ENCODE assay signal across 26 mouse cellular contexts in the genomic region with DNA sequence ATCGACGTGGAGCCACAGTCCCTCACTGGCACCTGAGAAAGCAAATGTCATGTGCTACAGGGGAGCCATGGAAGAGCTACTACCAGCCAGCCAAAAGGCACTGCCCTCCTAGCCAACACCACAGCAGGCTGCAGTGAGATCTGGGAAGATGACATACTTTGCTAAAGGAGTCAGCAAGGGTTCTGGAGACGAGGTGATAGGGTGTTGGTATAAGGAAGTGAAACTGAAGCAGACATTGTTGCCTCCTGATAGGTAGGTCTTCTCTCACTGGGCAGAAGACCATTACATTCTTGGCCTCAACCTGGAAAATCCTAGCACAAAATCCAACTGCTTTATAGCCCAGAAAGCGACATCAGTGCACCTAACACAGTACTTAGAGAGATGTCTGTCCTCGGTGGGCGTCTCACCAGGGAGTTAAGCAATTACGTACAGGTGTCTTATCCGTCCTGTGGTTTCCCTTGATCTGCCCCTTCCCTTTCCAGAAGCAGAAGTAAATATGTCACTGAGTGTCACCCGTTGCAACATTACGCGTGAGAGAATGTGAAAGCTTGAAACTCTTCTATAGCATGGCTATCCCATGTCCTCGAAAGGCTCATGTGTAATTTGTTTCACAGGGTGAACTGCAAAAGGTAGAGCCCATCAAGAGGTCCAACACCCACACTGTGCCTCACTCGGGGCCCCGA. TPM values are rescaled to one million over a fixed set of nuclear protein-coding genes. Genes with fewer than 3 reads are reported as not detected.
DNase-seq lines count a peak whose midpoint lies in the region; ATAC-seq and TF ChIP-seq lines count a peak whose summit lies in the region.
"Had no signal": no experiment of that assay in that cellular context is flagged by ENCODE, and none has a peak within 500 bp of the region (broad histone marks: within the 10 kb centered on the region; RNA-seq: fewer than 3 reads in every experiment).

No protein-coding gene starts in this region.

- peaks cover 33% of the 10 kb centered on the region for H3K4me1 ChIP-seq in liver, postnatal 0 days (ENCODE audit: insufficient read depth)
- peaks cover 24% of the 10 kb centered on the region; the same call in 1 of the 2 replicates for H3K4me1 ChIP-seq in liver, embryonic 12.5 days
- H3K4me1 ChIP-seq in bone marrow, adult 2 months (ENCODE audit: control insufficient read depth, insufficient read depth, low read length) = peaks cover 7% of the 10 kb centered on the region; the same call in 1 of the 2 replicates
- H3K4me1 ChIP-seq: limb, embryonic 13.5 days; neural tube, embryonic 13.5 days had no signal

- H3K4me3 ChIP-seq in liver, postnatal 0 days (ENCODE audit: low read depth, low read length) = no peak overlapping the region
- H3K4me3 ChIP-seq in liver, embryonic 12.5 days = no peak overlapping the region
- peak overlapping the region; percentile 19 for H3K4me3 ChIP-seq in bone marrow, adult 2 months (replicated peaks; ENCODE audit: control insufficient read depth, low read depth, low read length)
- H3K4me3 ChIP-seq: embryonic facial prominence, embryonic 12.5 days; erythroblast, embryonic 14.5 days; heart, adult 2 months; heart, embryonic 15.5 days; limb, embryonic 13.5 days; neural tube, embryonic 13.5 days had no signal

- 41% methylated on average over 14 of the region's 14 CpGs for WGBS in liver, postnatal 0 days (ENCODE audit: insufficient replicate concordance)
- 33% methylated on average over 14 of the region's 14 CpGs for WGBS in liver, embryonic 12.5 days (ENCODE audit: insufficient replicate concordance)
- WGBS in bone marrow, adult 2 months = 19% methylated on average over 14 of the region's 14 CpGs

- TF ChIP-seq EP300 in liver, postnatal 0 days (IDR thresholded peaks at IDR 0.05; ENCODE audit: low read depth) = no peak

- no peak overlapping the region for H3K4me2 ChIP-seq in liver, postnatal 0 days (ENCODE audit: low read depth, low read length)
- no peak overlapping the region for H3K4me2 ChIP-seq in liver, embryonic 12.5 days
- H3K4me2 ChIP-seq: embryonic facial prominence, embryonic 12.5 days; heart, embryonic 15.5 days; limb, embryonic 13.5 days; midbrain, embryonic 11.5 days; neural tube, embryonic 13.5 days had no signal

- H3K36me3 ChIP-seq in liver, postnatal 0 days (replicated peaks; ENCODE audit: insufficient read depth, low read length) = no peaks in the 10 kb centered on the region
- no peaks in the 10 kb centered on the region for H3K36me3 ChIP-seq in liver, embryonic 12.5 days
- H3K36me3 ChIP-seq: embryonic facial prominence, embryonic 12.5 days; heart, embryonic 15.5 days; limb, embryonic 13.5 days; neural tube, embryonic 13.5 days had no signal

- 0 out of 2 replicates have a peak, but pooled peaks have one; percentile 5 for ATAC-seq in liver, postnatal 0 days
- ATAC-seq in liver, embryonic 12.5 days = no peak
- peak; percentile 68 for ATAC-seq in megakaryocyte progenitor cell, adult 5-6 weeks (replicated peaks; ENCODE audit: poor library complexity)
- ATAC-seq: activated CD4-positive, CD25-positive, alpha-beta regulatory T cell, adult 4 months; forebrain, embryonic 14.5 days; hindbrain, postnatal 0 days had no signal

- H3K27me3 ChIP-seq in liver, postnatal 0 days (ENCODE audit: insufficient read depth, low read length) = no peaks in the 10 kb centered on the region
- peaks cover 5% of the 10 kb centered on the region for H3K27me3 ChIP-seq in liver, embryonic 12.5 days (replicated peaks)
- H3K27me3 ChIP-seq: embryonic facial prominence, embryonic 12.5 days; neural tube, embryonic 13.5 days had no signal

- no peak for TF ChIP-seq CTCF in liver, postnatal 0 days (IDR thresholded peaks at IDR 0.05; ENCODE audit: low read depth)
- no peak for TF ChIP-seq CTCF in bone marrow, adult 2 months (IDR thresholded peaks at IDR 0.05; ENCODE audit: control insufficient read depth, insufficient read depth, low read length)

- H3K9me3 ChIP-seq in liver, postnatal 0 days (ENCODE audit: low read length) = no peaks in the 10 kb centered on the region
- no peaks in the 10 kb centered on the region for H3K9me3 ChIP-seq in liver, embryonic 12.5 days (replicated peaks)
- H3K9me3 ChIP-seq: embryonic facial prominence, embryonic 12.5 days; heart, embryonic 15.5 days; limb, embryonic 13.5 days; neural tube, embryonic 13.5 days had no signal

- no peak for TF ChIP-seq POLR2A in bone marrow, adult 2 months (IDR thresholded peaks at IDR 0.05; ENCODE audit: borderline replicate concordance, control insufficient read depth, low read depth, low read length)

- H3K27ac ChIP-seq in liver, postnatal 0 days (ENCODE audit: low read depth) = peak overlapping the region; percentile 69
- H3K27ac ChIP-seq in liver, embryonic 12.5 days = no peak overlapping the region
- peak overlapping the region; percentile 77 for H3K27ac ChIP-seq in bone marrow, adult 2 months (ENCODE audit: control insufficient read depth, insufficient read depth, low read depth, low read length, poor library complexity)
- H3K27ac ChIP-seq: embryonic facial prominence, embryonic 12.5 days; heart, adult 2 months; heart, embryonic 15.5 days; hindbrain, postnatal 0 days; limb, embryonic 13.5 days; neural tube, embryonic 13.5 days had no signal

- H3K9ac ChIP-seq in liver, postnatal 0 days (replicated peaks) = no peak overlapping the region
- no peak overlapping the region for H3K9ac ChIP-seq in liver, embryonic 12.5 days
- H3K9ac ChIP-seq: embryonic facial prominence, embryonic 12.5 days; heart, embryonic 15.5 days; limb, embryonic 13.5 days; neural tube, embryonic 13.5 days had no signal

- DNase-seq in liver, postnatal 0 days = peak; percentile 36
- no peak for DNase-seq in adrenal gland, postnatal 36 days
- no peak for DNase-seq in cerebellum, adult 18-20 months
- DNase-seq in thymus, postnatal 25 days = no peak
- DNase-seq: adrenal gland, postnatal 14 days; cerebellum, adult 8-10 months; gastrocnemius, postnatal 10 days; heart, adult 2 months; heart, postnatal 4 days; kidney, adult 11 months; lung, adult 2 months; right cerebral cortex, postnatal 14 days; thymus, postnatal 36 days had no signal

RNA-seq across cellular contexts. Expression of a gene that starts 17.0 kb away (rescaled TPM):
- 4.5 and 6.0 TPM in 2 replicates for polyA plus RNA-seq in liver, postnatal 0 days (2015; fragmentation: Nextera tagmentation; extraction: Ambion mirVana)
- 6.1 and 6.5 TPM in 2 replicates for polyA plus RNA-seq in liver, embryonic 12.5 days (2016; fragmentation: Nextera tagmentation; extraction: Ambion mirVana)
- polyA plus RNA-seq in bone marrow, adult 2 months (2011; ENCODE audit: insufficient read depth, insufficient read length, low replicate concordance, missing spikeins) = 14.8 and 39.7 TPM in 2 replicates
- total RNA-seq in megakaryocyte progenitor cell, adult 5-6 weeks (2015) = 51.3 and 54.1 TPM in 2 replicates
- 90.2 and 102 TPM in 2 replicates for total RNA-seq in megakaryocyte progenitor cell, adult 5-6 weeks (2017)
- total RNA-seq in adrenal gland, postnatal 36 days (2021) = 10 to 100 TPM in 1 of 2 experiments, 1 to 10 TPM in 1; 2.6 to 25.9 TPM

RNA-seq across cellular contexts. Expression of a gene that starts 49.9 kb away (rescaled TPM):
- 1,036 and 1,041 TPM in 2 replicates for polyA plus RNA-seq in liver, postnatal 0 days (2015; fragmentation: Nextera tagmentation; extraction: Ambion mirVana)
- 53.1 and 56.3 TPM in 2 replicates for polyA plus RNA-seq in liver, embryonic 12.5 days (2016; fragmentation: Nextera tagmentation; extraction: Ambion mirVana)
- polyA plus RNA-seq in bone marrow, adult 2 months (2011; ENCODE audit: insufficient read depth, insufficient read length, low replicate concordance, missing spikeins) = 0.77 and 13.0 TPM in 2 replicates
- 0.10 TPM in 1 of 2 replicates, not detected in the other for total RNA-seq in megakaryocyte progenitor cell, adult 5-6 weeks (2015)
- total RNA-seq in megakaryocyte progenitor cell, adult 5-6 weeks (2017) = 0.04 and 0.54 TPM in 2 replicates
- 10 to 100 TPM; 10.2 to 40.8 TPM for total RNA-seq in adrenal gland, postnatal 36 days (2021)
- total RNA-seq: heart, postnatal 4 days had no signal
- polyA plus RNA-seq: activated CD4-positive, CD25-positive, alpha-beta regulatory T cell, adult 4 months; C2C12; erythroblast, embryonic 14.5 days had no signal

Comparison
In these comparisons a context has a peak if more than half of its experiments do, and no peak if none do; other contexts are left out.
1. RNA of a gene that starts 49.9 kb away (polyA plus RNA-seq): 1,036 to 1,041 TPM in liver, postnatal 0 days; 53.1 to 56.3 TPM in liver, embryonic 12.5 days and 0.77 to 13.0 TPM in bone marrow, adult 2 months; every median in the first group is over 10 times any median in the second.